Mouse (Mus musculus) B cell, adult (primary cell): ENCODE data around the gene Gtpbp3. TPM values are rescaled to one million over a fixed set of nuclear protein-coding genes. Genes with fewer than 3 reads are reported as not detected.

ENCODE experiments used
- total RNA-seq: library from RNA; stranded (reverse); gene quantifications from 4 replicates; pipeline ENCODE4 v1.2.4, GENCODE M21; 2023; ENCODE audit not compliant: inconsistent age

The Gtpbp3 gene
- 17.1 to 21.2 TPM (median 18.4 TPM) in 4 replicates for total RNA-seq

DNA sequence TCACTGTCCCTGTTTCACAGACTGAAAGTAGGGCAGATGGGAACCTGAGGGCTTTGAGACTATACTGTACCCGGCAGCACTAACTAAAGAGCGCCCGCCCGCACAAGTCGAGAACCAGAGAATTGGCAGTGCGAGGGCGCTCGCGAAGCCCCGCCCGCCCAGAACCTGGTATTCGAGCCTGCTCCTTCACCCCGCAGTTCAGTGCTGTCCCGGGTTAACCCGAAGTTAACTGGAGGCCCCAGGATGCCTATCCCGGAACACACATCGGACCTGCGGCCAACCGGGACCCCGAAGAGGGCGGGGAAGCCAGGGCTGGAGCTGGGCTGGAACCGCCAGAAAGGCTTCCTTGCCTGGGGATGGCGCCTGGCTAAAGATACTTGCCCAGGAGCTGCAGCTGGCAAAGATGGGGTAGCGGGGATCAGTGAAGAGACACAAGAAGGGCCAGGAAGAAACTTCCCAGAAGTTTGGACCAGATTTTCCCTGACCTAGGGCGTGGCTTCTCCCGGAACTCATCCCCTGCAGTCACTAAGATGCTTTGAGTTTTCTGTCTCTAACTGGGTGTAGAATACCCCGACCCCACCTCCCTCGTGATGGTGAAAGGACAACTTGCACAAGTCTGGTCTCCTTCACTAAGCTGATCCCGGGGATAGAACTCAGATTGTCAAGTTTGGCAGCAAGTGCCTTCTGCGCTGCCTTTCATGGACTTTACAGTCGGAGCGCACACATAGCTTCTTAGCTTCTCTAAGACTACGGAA is at the start of gene Gtpbp3:
Gene Gtpbp3 (plus strand): TSS at position 413 of the 755 bp plus-strand sequence.

DNA sequence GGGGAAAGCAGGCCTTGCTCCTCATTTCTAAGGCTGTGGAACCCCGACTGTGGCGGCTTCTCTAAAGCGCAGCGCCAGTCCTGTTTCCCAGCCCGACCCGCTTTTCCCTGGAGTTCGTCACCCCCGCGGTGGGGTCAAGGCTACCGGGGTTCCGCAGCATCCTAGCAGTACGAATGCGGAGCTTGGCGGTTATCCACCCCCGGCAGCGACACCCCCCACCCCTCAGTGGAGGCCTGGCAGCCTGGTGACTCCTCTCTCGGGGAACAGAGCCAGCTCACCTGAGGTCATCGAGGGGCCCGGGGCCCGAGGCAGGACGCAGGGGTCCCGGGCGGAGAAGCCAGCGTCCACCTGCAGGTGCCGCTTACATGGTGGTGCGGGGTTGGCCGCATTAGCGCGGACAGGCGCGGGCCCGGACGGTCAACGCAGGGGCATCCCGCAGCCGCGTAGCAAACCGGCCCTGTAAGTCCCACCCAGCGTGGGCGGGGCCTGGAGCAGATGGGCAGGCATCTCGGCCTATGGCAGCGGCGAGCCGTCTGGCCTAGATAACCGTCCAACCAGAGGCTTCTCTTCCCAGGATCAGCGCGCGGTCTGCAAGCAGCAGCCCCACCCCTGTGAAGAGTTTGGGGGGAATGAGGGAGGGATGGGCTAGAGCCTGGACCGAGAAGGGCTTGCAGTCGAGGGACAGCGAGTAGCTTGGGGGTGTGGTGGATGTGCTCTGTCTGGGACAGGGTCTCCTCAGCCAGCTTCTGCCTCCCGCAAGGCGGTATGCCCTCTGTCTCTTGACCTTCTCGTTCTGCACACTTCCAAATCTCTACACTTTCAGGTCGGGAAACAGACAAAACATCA is 24.5 kb upstream of the Gtpbp3 start, which contains the start of gene Abhd8:
Gene Abhd8 (minus strand): TSS at position 468 of the 846 bp plus-strand sequence.

GRCm38 (mm10) chr8:71464513-71465500 is 23.1 kb upstream of the Gtpbp3 start, which contains the start of gene Mrpl34:
Gene Mrpl34, plus strand, starts transcription at chr8:71464959.

GRCm38 (mm10) chr8:71468916-71469315 is 19.0 kb upstream of the Gtpbp3 start, which contains the start of gene Dda1:
Gene Dda1, plus strand, starts transcription at chr8:71469199.

GRCm38 (mm10) chr8:71485142-71486135 is 2.5 kb upstream of the Gtpbp3 start, which contains the start of gene Ano8:
Gene Ano8, minus strand, starts transcription at chr8:71485963.

GRCm38 (mm10) chr8:71511644-71512043 is 23.7 kb downstream of the Gtpbp3 start, which contains the start of gene Plvap:
Gene Plvap, minus strand, starts transcription at chr8:71511752.

GRCm38 (mm10) chr8:71525226-71526050 is 37.5 kb downstream of the Gtpbp3 start, which contains the start of gene Ccdc194:
Gene Ccdc194, minus strand, starts transcription at chr8:71525711.

DNA sequence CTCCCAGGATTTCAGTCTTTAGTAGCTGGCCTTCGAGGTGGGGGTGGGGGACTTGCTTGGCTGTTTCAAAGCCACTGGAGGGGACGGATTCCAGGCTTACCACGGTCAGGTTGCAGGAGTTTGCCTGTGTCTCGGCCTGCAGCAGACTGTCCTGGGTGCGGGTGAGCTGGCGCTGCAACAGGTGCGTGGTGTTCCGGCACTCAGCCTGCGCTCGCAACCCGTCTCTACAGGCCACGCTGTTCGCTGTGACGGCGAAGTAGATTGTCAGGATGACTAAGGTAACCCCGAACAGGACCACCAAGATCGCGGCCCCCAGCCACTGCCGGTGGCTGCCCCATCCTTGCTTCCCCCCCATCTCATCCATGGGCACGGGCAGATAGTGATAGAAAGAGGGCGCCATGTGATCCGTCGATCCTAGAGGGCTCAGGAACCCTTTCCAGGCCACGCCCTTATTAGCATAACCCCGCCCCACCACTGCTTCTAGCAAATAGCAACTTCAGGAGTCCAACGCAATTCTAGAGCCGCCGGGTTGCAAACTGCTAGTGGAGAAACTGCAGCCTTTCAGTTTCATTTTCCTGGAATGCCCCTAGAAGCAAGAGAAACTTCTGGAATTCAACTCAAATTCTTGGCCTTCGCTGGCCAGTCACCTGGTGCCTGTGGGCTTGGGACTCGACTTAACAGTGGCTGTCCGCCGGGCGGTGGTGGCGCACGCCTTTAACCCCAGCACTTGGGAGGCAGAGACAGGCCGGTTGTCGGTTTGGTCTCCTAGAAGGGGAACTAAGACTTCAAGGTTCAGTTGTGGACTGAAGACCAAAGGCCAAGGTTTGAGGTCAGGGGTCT is 49.3 kb downstream of the Gtpbp3 start, which contains the start of gene Bst2:
Gene Bst2 (minus strand): TSS at position 429 of the 840 bp plus-strand sequence.

GRCm38 (mm10) chr8:71542632-71543343 is 54.9 kb downstream of the Gtpbp3 start, which contains the start of gene Mvb12a:
Gene Mvb12a, plus strand, starts transcription at chr8:71542922.

Other genes starting within 250 kb of the Gtpbp3 start
- 103 to 113 TPM (median 109 TPM) in 4 replicates for gene Myo9b, start 215.4 kb upstream of the Gtpbp3 start, total RNA-seq
- gene Haus8, start 215.2 kb upstream of the Gtpbp3 start, total RNA-seq = 19.6 to 34.0 TPM (median 26.1 TPM) in 4 replicates
- gene Use1, start 121.3 kb upstream of the Gtpbp3 start, total RNA-seq = 265 to 295 TPM (median 283 TPM) in 4 replicates
- 21.2 to 27.1 TPM (median 23.5 TPM) in 4 replicates for gene Ocel1, start 116.8 kb upstream of the Gtpbp3 start, total RNA-seq
- 10.3 to 12.4 TPM (median 11.7 TPM) in 4 replicates for gene Nr2f6, start 106.1 kb upstream of the Gtpbp3 start, total RNA-seq
- not detected in 4 replicates for gene Ushbp1, start 92.3 kb upstream of the Gtpbp3 start, total RNA-seq
- gene Babam1, start 91.2 kb upstream of the Gtpbp3 start, total RNA-seq = 93.2 to 107 TPM (median 93.8 TPM) in 4 replicates
- gene Ankle1, start 82.1 kb upstream of the Gtpbp3 start, total RNA-seq = 0.51 to 1.4 TPM (median 0.61 TPM) in 4 replicates
- 11.1 to 13.1 TPM (median 12.5 TPM) in 4 replicates for gene Abhd8, start 24.4 kb upstream of the Gtpbp3 start, total RNA-seq
- 34.7 to 38.7 TPM (median 35.8 TPM) in 4 replicates for gene Mrpl34, start 23.1 kb upstream of the Gtpbp3 start, total RNA-seq
- gene Dda1, start 18.9 kb upstream of the Gtpbp3 start, total RNA-seq = 99.3 to 111 TPM (median 106 TPM) in 4 replicates
- gene Ano8, start 2.1 kb upstream of the Gtpbp3 start, total RNA-seq = 12.1 to 14.8 TPM (median 13.7 TPM) in 4 replicates
- gene Plvap, start 23.6 kb downstream of the Gtpbp3 start, total RNA-seq = 0.45 TPM in 1 of 4 replicates, not detected in the others
- not detected in 4 replicates for gene Ccdc194, start 37.6 kb downstream of the Gtpbp3 start, total RNA-seq
- gene Bst2, start 49.4 kb downstream of the Gtpbp3 start, total RNA-seq = 23.8 to 37.9 TPM (median 34.7 TPM) in 4 replicates
- 36.5 to 54.6 TPM (median 44.8 TPM) in 4 replicates for gene Mvb12a, start 54.8 kb downstream of the Gtpbp3 start, total RNA-seq
- gene Tmem221, start 70.8 kb downstream of the Gtpbp3 start, total RNA-seq = 0.33 TPM in 1 of 4 replicates, not detected in the others
- not detected in 4 replicates for gene Nxnl1, start 78.5 kb downstream of the Gtpbp3 start, total RNA-seq
- gene Slc27a1, start 80.8 kb downstream of the Gtpbp3 start, total RNA-seq = 8.2 to 9.1 TPM (median 8.7 TPM) in 4 replicates
- 99.2 to 122 TPM (median 101 TPM) in 4 replicates for gene Pgls, start 104.1 kb downstream of the Gtpbp3 start, total RNA-seq
- 115 to 183 TPM (median 158 TPM) in 4 replicates for gene Fam129c, start 109.5 kb downstream of the Gtpbp3 start, total RNA-seq
- 104 to 126 TPM (median 116 TPM) in 4 replicates for gene Colgalt1, start 122.9 kb downstream of the Gtpbp3 start, total RNA-seq
- gene Unc13a, start 183.7 kb downstream of the Gtpbp3 start, total RNA-seq = 0.54 to 0.64 TPM (median 0.60 TPM) in 3 of 4 replicates, not detected in the other
- gene Jak3, start 188.2 kb downstream of the Gtpbp3 start, total RNA-seq = 79.6 to 88.3 TPM (median 85.0 TPM) in 4 replicates
- 33.1 to 38.9 TPM (median 35.9 TPM) in 4 replicates for gene Insl3, start 201.1 kb downstream of the Gtpbp3 start, total RNA-seq
- 0.54 to 0.93 TPM (median 0.59 TPM) in 4 replicates for gene B3gnt3, start 213.7 kb downstream of the Gtpbp3 start, total RNA-seq
- gene Fcho1, start 237.6 kb downstream of the Gtpbp3 start, total RNA-seq = 168 to 193 TPM (median 180 TPM) in 4 replicates